Mouse (Mus musculus) lung, embryonic 15.5 days (tissue): ENCODE data around the gene Hipk3. TPM values are rescaled to one million over a fixed set of nuclear protein-coding genes. Genes with fewer than 3 reads are reported as not detected.

Source experiments
- ATAC-seq: fragments of 200-750 bp; cut with Nextera tagmentation; 2 replicates; pipeline ENCODE4 v1.8.0; 2017; ENCODE audit warnings: moderate number of reproducible peaks, borderline replicate concordance; ENCODE audit not compliant: low FRiP score, low TSS enrichment; ENCODE audit errors: extremely low read depth
- H3K27ac ChIP-seq: fragments of 300-500 bp; sonication (generic); 2 replicates; pipeline ENCODE4 v1.5.1; 2015; ENCODE audit warnings: moderate library complexity, mild to moderate bottlenecking, inconsistent platforms
- H3K27me3 ChIP-seq: fragments of 300-500 bp; sonication (generic); 2 replicates; pipeline ENCODE4 v1.6.1; 2015; ENCODE audit warnings: inconsistent platforms
- H3K36me3 ChIP-seq: fragments of 300-500 bp; sonication (generic); 2 replicates; pipeline ENCODE4 v1.6.1; 2015; ENCODE audit warnings: inconsistent platforms
- H3K4me1 ChIP-seq: fragments of 300-500 bp; sonication (generic); 2 replicates; pipeline ENCODE4 v1.6.1; 2015; ENCODE audit warnings: inconsistent platforms
- H3K4me2 ChIP-seq: fragments of 300-500 bp; sonication (generic); 2 replicates; pipeline ENCODE4 v1.6.1; 2015; ENCODE audit warnings: inconsistent platforms, mild to moderate bottlenecking, moderate library complexity
- H3K4me3 ChIP-seq: fragments of 300-500 bp; sonication (generic); 2 replicates; pipeline ENCODE4 v1.5.1; 2015; ENCODE audit warnings: mild to moderate bottlenecking, inconsistent platforms
- H3K9ac ChIP-seq: fragments of 300-500 bp; sonication (generic); 2 replicates; pipeline ENCODE4 v1.6.1; 2015; ENCODE audit warnings: inconsistent platforms
- H3K9me3 ChIP-seq: fragments of 300-500 bp; sonication (generic); 2 replicates; pipeline ENCODE4 v1.6.1; 2016; ENCODE audit warnings: inconsistent platforms
- WGBS: fragments of 180-500 bp; shearing (Covaris S2); methylation state at CpG from one replicate; pipeline ENCODE4 v1.1.7; 2015; 5-methylcytosine and 5-hydroxymethylcytosine counted together
- polyA plus RNA-seq: library from polyadenylated mRNA; unstranded; fragments of >200 nt; fragmentation: Nextera tagmentation; extraction: Ambion mirVana; gene quantifications from 2 replicates; pipeline ENCODE4 v1.2.1, GENCODE M21; 2015

The Hipk3 gene
- polyA plus RNA-seq, 1 experiment from 2014 or later = 16.8 TPM

GRCm38 (mm10) chr2:104468419-104468818, 25.8 kb downstream of the Hipk3 start:
- Histone ChIP-seq H3K9ac (no peak overlapping the region), H3K36me3 (peaks cover 10% of the 10 kb centered on the region; the same call in 1 of the 2 replicates), H3K9me3 (no peaks in the 10 kb centered on the region), H3K27ac (no peak overlapping the region), H3K4me3 (no peak overlapping the region), H3K4me2 (no peak overlapping the region), H3K27me3 (no peaks in the 10 kb centered on the region), H3K4me1 (0 out of 2 replicates have a peak, but pooled peaks cover 3% of the 10 kb centered on the region)
- no peak for ATAC-seq
- WGBS = 67% methylated on average over 5 of the region's 5 CpGs

- Histone ChIP-seq H3K4me3 (no peak overlapping the region), H3K27me3 (no peaks in the 10 kb centered on the region), H3K27ac (no peak overlapping the region), H3K9me3 (no peaks in the 10 kb centered on the region), H3K9ac (no peak overlapping the region), H3K4me2 (no peak overlapping the region), H3K36me3 (peaks cover 10% of the 10 kb centered on the region; the same call in 1 of the 2 replicates), H3K4me1 (0 out of 2 replicates have a peak, but pooled peaks cover 1% of the 10 kb centered on the region)
- no peak for ATAC-seq
- 71% methylated on average over 9 of the region's 9 CpGs for WGBS
Observed at GRCm38 (mm10) chr2:104466908-104467616, 27.2 kb downstream of the Hipk3 start.

- H3K27ac ChIP-seq = no peak overlapping the region
- no peak overlapping the region for H3K9ac ChIP-seq
- no peaks in the 10 kb centered on the region for H3K4me1 ChIP-seq
- H3K4me2 ChIP-seq = no peak overlapping the region
- 92% methylated on average over 8 of the region's 8 CpGs for WGBS
- no peaks in the 10 kb centered on the region for H3K9me3 ChIP-seq
- ATAC-seq = no peak
- H3K36me3 ChIP-seq = peaks cover 7% of the 10 kb centered on the region; the same call in 1 of the 2 replicates
- no peaks in the 10 kb centered on the region for H3K27me3 ChIP-seq
- no peak overlapping the region for H3K4me3 ChIP-seq
Observed at GRCm38 (mm10) chr2:104465639-104466430, 28.4 kb downstream of the Hipk3 start.

GRCm38 (mm10) chr2:104460021-104460420, 34.2 kb downstream of the Hipk3 start:
- H3K27ac ChIP-seq = no peak overlapping the region
- H3K9me3 ChIP-seq = no peaks in the 10 kb centered on the region
- no peak overlapping the region for H3K9ac ChIP-seq
- H3K4me2 ChIP-seq = no peak overlapping the region
- no peak for ATAC-seq
- WGBS = 33% methylated on average over 3 of the region's 3 CpGs
- 0 out of 2 replicates have a peak, but pooled peaks cover 3% of the 10 kb centered on the region for H3K36me3 ChIP-seq
- H3K4me3 ChIP-seq = no peak overlapping the region
- H3K27me3 ChIP-seq = no peaks in the 10 kb centered on the region
- peaks cover 4% of the 10 kb centered on the region; the same call in 1 of the 2 replicates for H3K4me1 ChIP-seq

- H3K9me3 ChIP-seq = no peaks in the 10 kb centered on the region
- no peak overlapping the region for H3K4me3 ChIP-seq
- no peaks in the 10 kb centered on the region for H3K27me3 ChIP-seq
- no peaks in the 10 kb centered on the region for H3K36me3 ChIP-seq
- no peak overlapping the region for H3K4me2 ChIP-seq
- no peak overlapping the region for H3K27ac ChIP-seq
- 80% methylated on average over 8 of the region's 8 CpGs for WGBS
- H3K4me1 ChIP-seq = peaks cover 4% of the 10 kb centered on the region
- H3K9ac ChIP-seq = no peak overlapping the region
- ATAC-seq = no peak
Observed at GRCm38 (mm10) chr2:104458569-104459332, 35.5 kb downstream of the Hipk3 start.

- Histone ChIP-seq H3K4me2 (no peak overlapping the region), H3K9ac (no peak overlapping the region), H3K4me3 (no peak overlapping the region), H3K27ac (no peak overlapping the region), H3K9me3 (no peaks in the 10 kb centered on the region), H3K36me3 (no peaks in the 10 kb centered on the region), H3K27me3 (no peaks in the 10 kb centered on the region), H3K4me1 (peaks cover 4% of the 10 kb centered on the region)
- 65% methylated on average over 3 of the region's 3 CpGs for whole genome bisulfite sequencing
- no peak for ATAC-seq
Observed at GRCm38 (mm10) chr2:104457106-104457505, 37.1 kb downstream of the Hipk3 start.

- Histone ChIP-seq H3K4me2 (no peak overlapping the region), H3K27ac (no peak overlapping the region), H3K9me3 (no peaks in the 10 kb centered on the region), H3K36me3 (no peaks in the 10 kb centered on the region), H3K4me3 (no peak overlapping the region), H3K4me1 (peaks cover 21% of the 10 kb centered on the region), H3K9ac (no peak overlapping the region), H3K27me3 (no peaks in the 10 kb centered on the region)
- WGBS = 78% methylated on average over 3 of the region's 3 CpGs
- no peak for ATAC-seq
Observed at GRCm38 (mm10) chr2:104450685-104451084, 43.6 kb downstream of the Hipk3 start.

GRCm38 (mm10) chr2:104449191-104449590, 45.1 kb downstream of the Hipk3 start:
- WGBS = 83% methylated on average over 1 of the region's 1 CpGs
- peaks cover 21% of the 10 kb centered on the region for H3K4me1 ChIP-seq
- H3K27ac ChIP-seq = no peak overlapping the region
- no peak overlapping the region for H3K9ac ChIP-seq
- H3K27me3 ChIP-seq = no peaks in the 10 kb centered on the region
- no peak overlapping the region for H3K4me2 ChIP-seq
- H3K36me3 ChIP-seq = no peaks in the 10 kb centered on the region
- no peak overlapping the region for H3K4me3 ChIP-seq
- ATAC-seq = no peak
- H3K9me3 ChIP-seq = no peaks in the 10 kb centered on the region

- 78% methylated on average over 4 of the region's 4 CpGs for WGBS
- no peak overlapping the region for H3K27ac ChIP-seq
- peaks cover 21% of the 10 kb centered on the region for H3K4me1 ChIP-seq
Observed at GRCm38 (mm10) chr2:104448201-104448600, 46.0 kb downstream of the Hipk3 start.

GRCm38 (mm10) chr2:104446016-104446415, 48.2 kb downstream of the Hipk3 start:
- Histone ChIP-seq H3K9me3 (no peaks in the 10 kb centered on the region), H3K27ac (no peak overlapping the region), H3K4me2 (no peak overlapping the region), H3K4me1 (peaks cover 16% of the 10 kb centered on the region), H3K36me3 (0 out of 2 replicates have a peak, but pooled peaks cover 13% of the 10 kb centered on the region), H3K4me3 (no peak overlapping the region), H3K9ac (no peak overlapping the region), H3K27me3 (no peaks in the 10 kb centered on the region)
- ATAC-seq = no peak
- WGBS = 36% methylated on average over 1 of the region's 1 CpGs

More at GRCm38 (mm10) chr2:104448201-104448600, 46.0 kb downstream of the Hipk3 start:
- Histone ChIP-seq H3K4me3 (no peak overlapping the region), H3K27me3 (no peaks in the 10 kb centered on the region), H3K9ac (no peak overlapping the region), H3K36me3 (no peaks in the 10 kb centered on the region), H3K9me3 (no peaks in the 10 kb centered on the region), H3K4me2 (no peak overlapping the region)
- ATAC-seq = no peak

- H3K9me3 ChIP-seq = no peaks in the 10 kb centered on the region
- peaks cover 12% of the 10 kb centered on the region for H3K4me1 ChIP-seq
- H3K4me2 ChIP-seq = no peak overlapping the region
- H3K4me3 ChIP-seq = no peak overlapping the region
- no peak overlapping the region for H3K9ac ChIP-seq
- 0 out of 2 replicates have a peak, but pooled peaks cover 13% of the 10 kb centered on the region for H3K36me3 ChIP-seq
- no peaks in the 10 kb centered on the region for H3K27me3 ChIP-seq
- H3K27ac ChIP-seq = no peak overlapping the region
- ATAC-seq = peak; percentile 59; the same call in 1 of the 2 replicates
- WGBS = 33% methylated on average over 2 of the region's 2 CpGs
Observed at GRCm38 (mm10) chr2:104444776-104445175, 49.5 kb downstream of the Hipk3 start.
